Mouse (Mus musculus) heart, embryonic 12.5 days (tissue): Measurements from ENCODE around the gene Zfpm1. TPM values are rescaled to one million over a fixed set of nuclear protein-coding genes. Genes with fewer than 3 reads are reported as not detected.

ENCODE experiments used
- ATAC-seq: fragments of 200-750 bp; cut with Nextera tagmentation; 2 replicates; pipeline ENCODE4 v1.8.0; 2017; ENCODE audit warnings: moderate TSS enrichment, moderate library complexity; ENCODE audit not compliant: insufficient number of reproducible peaks, low FRiP score
- H3K27ac ChIP-seq: fragments of 300-500 bp; sonication (generic); 2 replicates; pipeline ENCODE4 v1.5.1; 2016; ENCODE audit warnings: mild to moderate bottlenecking, moderate library complexity; ENCODE audit not compliant: poor library complexity, severe bottlenecking
- H3K27me3 ChIP-seq: fragments of 300-500 bp; sonication (generic); replicated peaks from 2 replicates; pipeline ENCODE4 v1.6.1; 2016; ENCODE audit warnings: mild to moderate bottlenecking, moderate library complexity
- H3K36me3 ChIP-seq: fragments of 300-500 bp; sonication (generic); 2 replicates; pipeline ENCODE4 v1.6.1; 2016; ENCODE audit warnings: mild to moderate bottlenecking, moderate library complexity
- H3K4me1 ChIP-seq: fragments of 300-500 bp; sonication (generic); replicated peaks from 2 replicates; pipeline ENCODE4 v1.6.1; 2016; ENCODE audit warnings: mild to moderate bottlenecking
- H3K4me2 ChIP-seq: fragments of 300-500 bp; sonication (generic); 2 replicates; pipeline ENCODE4 v1.6.1; 2016; ENCODE audit warnings: mild to moderate bottlenecking, moderate library complexity
- H3K4me3 ChIP-seq: fragments of 300-500 bp; sonication (generic); 2 replicates; pipeline ENCODE4 v1.5.1; 2016; ENCODE audit warnings: mild to moderate bottlenecking
- H3K9ac ChIP-seq: fragments of 300-500 bp; sonication (generic); 2 replicates; pipeline ENCODE4 v1.6.1; 2016; ENCODE audit warnings: mild to moderate bottlenecking, moderate library complexity
- H3K9me3 ChIP-seq: fragments of 300-500 bp; sonication (generic); replicated peaks from 2 replicates; pipeline ENCODE4 v1.6.1; 2016; ENCODE audit warnings: mild to moderate bottlenecking, moderate library complexity
- WGBS: fragments of 180-500 bp; shearing (Covaris S2); methylation state at CpG from one replicate; pipeline ENCODE4 v1.1.7; 2016; 5-methylcytosine and 5-hydroxymethylcytosine counted together
- polyA plus RNA-seq: library from polyadenylated mRNA; unstranded; fragments of >200 nt; fragmentation: Nextera tagmentation; extraction: Ambion mirVana; gene quantifications from 2 replicates; pipeline ENCODE4 v1.2.1, GENCODE M21; 2016

Zfpm1 gene
- polyA plus RNA-seq, 1 experiment from 2014 or later: 8.0 TPM

DNA sequence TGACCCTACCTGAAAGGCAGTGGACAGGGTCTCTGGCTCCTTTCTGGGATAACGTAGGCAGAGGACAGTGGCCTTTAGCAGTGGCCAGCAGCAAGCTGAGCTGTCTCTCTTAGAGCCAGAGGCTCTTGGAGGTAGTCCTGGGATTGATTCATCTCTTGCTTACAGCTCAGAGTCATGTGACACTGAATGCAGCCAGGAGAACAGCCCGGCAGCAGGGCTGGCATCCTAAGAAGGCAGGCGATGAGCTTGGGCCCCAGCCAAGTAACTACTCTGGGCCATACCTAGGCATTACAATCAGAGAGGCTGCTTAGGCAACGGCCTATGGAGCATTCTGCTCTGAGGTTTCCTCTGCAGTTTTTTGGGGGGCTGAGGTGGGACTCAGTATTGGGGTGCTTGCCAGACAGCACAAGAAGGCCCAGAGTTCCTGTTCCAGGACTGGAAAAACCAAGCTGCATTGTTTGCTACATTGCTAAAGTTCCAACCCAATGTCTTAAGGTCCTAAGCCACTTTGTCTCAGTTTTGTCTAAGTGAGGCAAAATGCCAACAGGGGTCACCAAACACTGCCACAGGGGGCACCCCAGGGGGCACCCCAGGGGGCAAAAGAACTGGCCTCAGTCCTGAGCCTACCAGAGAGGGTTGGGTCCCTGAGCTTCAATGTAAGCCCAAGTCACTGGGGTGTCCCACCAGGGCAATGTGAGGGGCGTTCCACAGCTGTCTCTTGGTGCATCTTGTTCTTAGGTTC, 66.0 kb downstream of the Zfpm1 start:
- ATAC-seq: no peak
- Histone ChIP-seq H3K4me2 (no peak overlapping the region), H3K9ac (no peak overlapping the region), H3K36me3 (no peaks in the 10 kb centered on the region), H3K4me1 (peaks cover 64% of the 10 kb centered on the region), H3K27ac (no peak overlapping the region), H3K27me3 (no peaks in the 10 kb centered on the region), H3K9me3 (no peaks in the 10 kb centered on the region), H3K4me3 (no peak overlapping the region)
- 52% methylated on average over 5 of the region's 5 CpGs for WGBS

DNA sequence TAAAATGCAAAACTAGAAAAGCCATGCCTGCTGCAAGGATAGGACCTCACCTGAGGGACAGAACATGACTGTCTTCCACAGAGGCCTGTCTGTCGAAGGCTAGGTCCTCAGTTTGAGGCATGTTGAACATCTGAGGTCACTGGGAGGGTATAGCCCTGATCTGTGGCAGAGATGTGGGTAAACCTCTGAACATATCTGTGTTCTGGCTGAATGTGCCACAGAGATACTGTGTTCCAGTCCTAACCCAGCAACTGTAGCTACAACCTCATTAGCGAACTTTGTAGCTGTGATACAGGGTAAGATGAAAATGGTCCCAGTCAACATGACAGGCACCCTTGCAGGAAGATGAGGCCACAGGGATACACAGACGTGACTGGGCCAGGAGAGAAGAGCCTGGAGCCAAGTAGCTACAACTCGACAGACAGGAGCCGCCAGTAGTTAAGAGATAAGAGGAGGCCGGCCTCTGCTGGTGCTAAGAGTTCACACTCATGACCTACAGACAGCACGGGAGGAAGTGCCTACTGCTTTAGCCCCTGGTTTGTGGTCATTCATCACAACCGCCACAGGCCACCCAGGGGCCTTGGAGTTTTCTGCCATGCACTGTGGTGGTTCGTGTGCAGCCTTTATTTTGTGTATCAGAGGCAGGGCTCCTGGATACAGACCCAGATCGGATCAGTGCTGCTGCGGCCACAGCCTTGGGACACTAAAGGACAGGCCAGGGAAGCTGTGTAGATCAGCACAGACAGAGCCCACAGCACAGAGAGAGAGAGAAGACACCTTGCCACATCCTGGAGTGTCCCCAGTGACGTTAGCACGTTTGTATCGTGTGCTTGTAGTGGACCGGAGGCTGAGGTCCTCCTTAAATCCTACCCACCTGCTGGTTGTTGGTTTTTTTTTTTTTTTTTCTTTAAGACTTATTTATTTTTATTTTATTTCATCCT, 67.7 kb downstream of the Zfpm1 start:
- H3K9me3 ChIP-seq: no peaks in the 10 kb centered on the region
- peaks cover 47% of the 10 kb centered on the region for H3K4me1 ChIP-seq
- H3K36me3 ChIP-seq: no peaks in the 10 kb centered on the region
- peak overlapping the region; percentile 30; the same call in 1 of the 2 replicates for H3K27ac ChIP-seq
- no peaks in the 10 kb centered on the region for H3K27me3 ChIP-seq
- peak overlapping the region; percentile 22; the same call in 1 of the 2 replicates for H3K4me2 ChIP-seq
- ATAC-seq: 0 out of 2 replicates have a peak, but pooled peaks have one; percentile 67
- no peak overlapping the region for H3K4me3 ChIP-seq
- no peak overlapping the region for H3K9ac ChIP-seq
- WGBS: 11% methylated on average over 15 of the region's 15 CpGs

DNA sequence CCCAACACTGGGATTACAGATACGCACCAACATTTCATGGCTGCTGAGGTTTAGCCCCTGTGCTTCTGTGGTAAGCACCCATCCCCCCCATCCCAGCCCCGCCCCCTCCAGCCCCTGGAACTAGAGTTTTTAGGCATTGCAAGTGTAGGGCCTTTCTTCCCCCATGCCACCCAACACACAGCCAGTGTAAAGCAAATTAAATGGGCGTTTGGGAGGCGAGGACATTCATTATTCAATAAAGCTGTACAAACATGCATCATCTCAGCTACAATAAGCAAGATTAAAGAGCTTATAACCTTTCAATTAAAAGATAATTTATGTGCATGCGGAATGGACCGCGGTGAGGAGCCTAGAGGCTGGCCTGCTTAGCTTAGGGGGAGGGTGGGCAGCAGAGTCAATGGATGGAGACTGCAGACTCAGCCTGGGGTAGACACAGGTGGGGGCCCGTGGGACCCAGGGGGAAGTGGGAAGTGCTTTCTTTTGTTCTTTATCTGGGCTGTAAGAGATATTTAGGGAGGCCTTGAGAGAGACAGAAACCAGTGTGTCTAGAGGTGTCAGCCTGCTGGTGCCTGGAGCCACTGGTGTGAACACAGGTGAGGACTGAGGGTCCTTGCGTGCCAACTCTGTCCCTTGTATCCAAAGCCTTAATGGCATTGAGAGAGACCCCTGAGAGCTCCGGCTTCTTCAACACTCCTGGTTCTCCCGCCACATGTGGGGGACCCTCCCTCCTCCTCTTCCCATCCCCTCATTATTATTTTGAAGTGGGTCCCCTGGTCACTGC, 68.6 kb downstream of the Zfpm1 start:
- WGBS: 29% methylated on average over 11 of the region's 11 CpGs
- Histone ChIP-seq H3K36me3 (no peaks in the 10 kb centered on the region), H3K9me3 (no peaks in the 10 kb centered on the region), H3K4me2 (no peak overlapping the region), H3K4me3 (no peak overlapping the region), H3K27ac (no peak overlapping the region), H3K4me1 (peaks cover 39% of the 10 kb centered on the region), H3K9ac (peak overlapping the region; percentile 40; the same call in 1 of the 2 replicates), H3K27me3 (no peaks in the 10 kb centered on the region)
- no peak for ATAC-seq

DNA sequence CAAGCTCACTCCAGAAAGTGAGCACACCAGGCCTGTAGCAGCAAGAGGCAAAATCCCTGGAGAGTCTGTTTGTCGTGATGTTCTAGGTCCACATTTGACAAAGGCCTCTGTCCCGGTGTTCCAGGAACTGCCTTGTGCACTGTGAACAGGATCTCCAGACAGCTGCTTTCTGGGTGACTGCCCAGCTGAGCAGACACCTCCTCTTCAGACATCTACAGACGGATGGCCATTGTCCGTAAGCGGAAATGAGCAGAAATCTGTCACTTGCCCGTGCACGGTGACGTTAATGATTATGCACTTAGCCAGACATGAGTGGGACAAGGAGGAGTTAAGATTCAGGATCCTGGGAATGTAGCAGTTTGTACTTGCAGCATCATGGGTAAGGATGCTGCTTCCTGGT, 72.2 kb downstream of the Zfpm1 start:
- H3K4me3 ChIP-seq: no peak overlapping the region
- peaks cover 22% of the 10 kb centered on the region; the same call in 1 of the 2 replicates for H3K27me3 ChIP-seq
- H3K36me3 ChIP-seq: no peaks in the 10 kb centered on the region
- H3K4me1 ChIP-seq: peaks cover 21% of the 10 kb centered on the region
- H3K9me3 ChIP-seq: no peaks in the 10 kb centered on the region
- ATAC-seq: no peak
- WGBS: 78% methylated on average over 8 of the region's 8 CpGs
- no peak overlapping the region for H3K9ac ChIP-seq
- H3K4me2 ChIP-seq: no peak overlapping the region
- no peak overlapping the region for H3K27ac ChIP-seq

DNA sequence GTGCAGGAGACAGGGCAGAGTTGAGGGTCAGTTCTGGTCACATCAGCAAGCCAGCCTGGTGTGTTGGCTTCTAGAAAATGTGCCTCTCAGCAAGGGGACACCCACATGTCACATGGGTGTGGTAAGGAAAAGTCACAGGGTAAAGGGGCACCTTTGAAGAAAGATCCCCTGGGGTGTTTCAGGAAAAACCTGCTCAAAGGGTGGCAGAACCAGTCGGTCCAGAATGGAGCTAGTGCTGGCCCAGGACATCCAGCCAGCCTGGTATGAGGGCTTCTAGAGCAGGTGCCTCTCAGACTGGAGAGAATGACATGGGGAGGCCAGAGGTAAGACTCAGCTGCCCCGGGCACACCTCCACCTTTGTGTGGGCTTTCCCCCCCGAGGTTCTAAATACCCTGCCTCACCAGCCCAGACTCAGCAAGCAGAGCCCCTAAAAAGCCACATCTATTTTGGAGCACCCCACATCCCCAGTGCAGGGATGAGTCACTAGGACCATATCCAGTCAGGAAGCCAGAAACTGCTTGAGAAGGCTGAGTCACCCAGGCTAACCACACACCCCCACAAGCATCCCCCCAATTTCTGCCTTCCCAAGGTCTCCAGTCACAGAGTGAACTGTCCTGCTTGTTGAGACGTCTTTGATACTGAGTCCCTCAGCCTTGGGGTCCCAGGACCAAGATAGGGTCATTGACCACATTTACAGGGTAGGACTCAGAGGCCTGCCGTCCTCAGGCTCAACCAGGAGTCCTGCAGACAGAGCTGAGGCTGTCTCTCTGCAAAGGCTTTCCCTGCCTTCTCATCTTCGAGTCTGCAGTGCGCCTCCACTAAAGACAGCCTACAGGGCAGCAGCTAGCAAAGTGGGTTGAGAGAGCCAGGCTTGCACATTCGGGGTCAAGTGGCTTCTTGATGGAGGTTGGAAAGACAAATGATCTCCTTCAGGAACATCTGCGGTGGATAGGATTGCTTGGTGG, 74.0 kb downstream of the Zfpm1 start:
- H3K27me3 ChIP-seq: peaks cover 25% of the 10 kb centered on the region; the same call in 1 of the 2 replicates
- H3K9me3 ChIP-seq: no peaks in the 10 kb centered on the region
- no peak for ATAC-seq
- H3K4me2 ChIP-seq: no peak overlapping the region
- H3K27ac ChIP-seq: no peak overlapping the region
- no peak overlapping the region for H3K4me3 ChIP-seq
- 69% methylated on average over 9 of the region's 9 CpGs for WGBS
- peaks cover 3% of the 10 kb centered on the region for H3K4me1 ChIP-seq
- no peaks in the 10 kb centered on the region for H3K36me3 ChIP-seq
- H3K9ac ChIP-seq: no peak overlapping the region

DNA sequence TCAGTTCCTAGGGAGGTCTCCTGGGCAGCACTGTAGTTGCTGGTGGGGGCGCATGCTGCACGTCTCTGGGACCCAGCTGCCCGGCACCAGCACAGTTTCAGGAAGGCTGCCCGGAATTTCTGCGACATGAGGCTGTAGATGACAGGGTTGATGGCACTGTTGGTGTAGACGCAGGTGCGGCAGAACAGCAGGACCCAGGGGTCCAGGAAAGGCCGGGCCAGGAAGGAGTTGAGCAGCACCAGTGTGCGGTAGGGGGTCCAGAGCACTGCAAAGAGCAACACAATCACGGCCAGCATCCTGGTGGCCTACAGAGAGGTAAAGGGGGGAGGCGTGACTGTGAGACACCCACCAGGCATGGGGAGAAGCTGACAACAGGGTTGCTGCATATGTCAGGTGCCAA, 75.3 kb downstream of the Zfpm1 start:
- H3K4me3 ChIP-seq: no peak overlapping the region
- H3K9me3 ChIP-seq: no peaks in the 10 kb centered on the region
- no peaks in the 10 kb centered on the region for H3K4me1 ChIP-seq
- H3K4me2 ChIP-seq: no peak overlapping the region
- peaks cover 31% of the 10 kb centered on the region for H3K27me3 ChIP-seq
- H3K36me3 ChIP-seq: no peaks in the 10 kb centered on the region
- no peak overlapping the region for H3K27ac ChIP-seq
- no peak overlapping the region for H3K9ac ChIP-seq
- WGBS: 56% methylated on average over 11 of the region's 11 CpGs
- ATAC-seq: no peak

DNA sequence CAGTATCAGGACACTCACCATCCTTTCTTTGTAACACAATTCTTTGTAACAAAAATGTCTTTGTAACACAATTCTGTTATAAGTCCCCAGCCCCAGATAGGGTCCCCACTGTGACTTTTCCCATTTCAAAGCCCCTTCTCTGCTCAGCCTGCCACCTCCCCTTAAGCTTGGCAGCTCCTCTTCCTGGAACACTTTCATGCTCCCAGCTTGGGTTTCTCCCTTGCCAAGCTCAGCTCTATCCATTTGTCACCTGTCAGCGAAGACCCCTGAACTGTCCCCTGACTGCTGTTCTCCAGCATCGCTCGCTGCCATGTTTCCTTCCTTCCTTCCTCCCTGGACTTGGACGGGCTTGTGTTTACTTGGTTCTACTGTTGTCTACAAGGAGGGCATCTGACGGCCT, 75.7 kb downstream of the Zfpm1 start:
- H3K36me3 ChIP-seq: no peaks in the 10 kb centered on the region
- H3K4me2 ChIP-seq: no peak overlapping the region
- no peak overlapping the region for H3K4me3 ChIP-seq
- H3K9me3 ChIP-seq: no peaks in the 10 kb centered on the region
- no peak for ATAC-seq
- H3K9ac ChIP-seq: no peak overlapping the region
- H3K27me3 ChIP-seq: peaks cover 31% of the 10 kb centered on the region
- no peaks in the 10 kb centered on the region; the same call in 1 of the 2 replicates for H3K4me1 ChIP-seq
- no peak overlapping the region for H3K27ac ChIP-seq
- 63% methylated on average over 5 of the region's 5 CpGs for WGBS

DNA sequence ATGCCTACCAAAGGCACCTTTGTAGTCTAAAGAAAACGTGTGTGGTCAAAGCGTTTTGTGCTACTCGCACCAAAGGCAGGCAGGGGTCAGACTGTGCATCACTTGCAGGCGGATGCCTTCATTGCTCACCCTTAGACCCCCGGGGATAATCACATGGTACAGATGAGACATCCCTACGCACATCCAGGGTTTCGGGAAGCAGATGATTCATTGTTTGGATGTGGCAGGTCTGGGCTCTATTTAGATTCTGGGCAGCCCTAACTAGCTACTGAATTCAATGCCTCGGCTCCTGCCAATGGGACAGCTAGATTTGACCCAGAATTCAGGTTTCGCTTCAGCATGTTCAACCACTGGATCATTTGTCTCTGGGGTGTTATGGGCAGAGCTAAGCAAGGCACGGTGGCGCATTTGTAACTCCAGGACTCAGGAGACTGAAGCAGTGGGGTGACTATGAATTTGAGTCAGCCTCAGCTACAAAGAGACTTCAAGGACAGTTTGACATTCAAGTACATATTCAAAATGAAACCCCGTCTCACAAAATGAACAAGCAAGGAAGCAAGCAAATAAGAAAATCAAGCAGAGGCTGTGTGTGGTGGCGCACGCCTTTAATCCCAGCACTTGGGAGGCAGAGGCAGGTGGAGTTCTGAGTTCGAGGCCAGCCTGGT, 77.3 kb downstream of the Zfpm1 start:
- Histone ChIP-seq H3K4me3 (no peak overlapping the region), H3K4me1 (no peaks in the 10 kb centered on the region; the same call in 1 of the 2 replicates), H3K9ac (no peak overlapping the region), H3K4me2 (no peak overlapping the region), H3K27me3 (peaks cover 31% of the 10 kb centered on the region), H3K9me3 (no peaks in the 10 kb centered on the region), H3K27ac (no peak overlapping the region), H3K36me3 (no peaks in the 10 kb centered on the region)
- no peak for ATAC-seq
- whole genome bisulfite sequencing: 77% methylated on average over 15 of the region's 15 CpGs

DNA sequence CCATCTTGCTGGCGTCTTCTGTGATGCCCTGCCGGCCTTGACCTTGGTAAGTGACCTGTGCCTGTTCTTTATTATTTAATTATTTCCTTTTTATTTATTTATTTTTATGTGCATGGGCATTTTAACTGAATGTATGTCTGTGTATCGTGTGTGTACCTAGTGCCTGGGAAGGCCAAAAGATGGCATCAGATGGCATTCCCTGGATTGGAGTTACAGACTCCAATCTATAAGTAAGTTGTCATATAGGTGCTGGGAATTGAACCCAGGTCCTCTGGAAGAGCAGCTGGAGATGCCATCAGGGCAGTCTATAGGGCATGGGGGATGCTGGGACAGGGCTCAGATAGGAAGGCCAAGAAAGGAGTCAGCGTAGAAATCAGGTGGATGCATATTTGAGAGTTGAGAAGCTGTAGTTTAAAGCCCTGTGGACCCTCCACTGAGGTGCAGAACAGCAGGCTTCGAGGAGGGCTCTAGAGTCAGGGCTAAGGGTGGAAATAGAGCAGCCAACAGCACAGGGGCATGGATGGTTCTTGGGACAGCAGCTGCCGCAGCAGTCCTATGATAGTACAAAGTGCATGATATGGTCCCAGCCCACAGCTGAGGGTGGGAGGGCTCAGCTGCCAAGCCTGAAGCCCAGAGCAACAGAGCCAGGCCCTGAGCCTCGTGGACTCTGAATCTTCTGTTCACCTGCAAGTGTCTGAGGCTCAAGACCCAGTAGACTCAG, 78.9 kb downstream of the Zfpm1 start, which contains the start of gene Trhr2:
Trhr2 (minus strand) TSS at position 51 of the 721 bp plus-strand sequence.
- Histone ChIP-seq H3K27ac (no peak within 1 kb of the TSS), H3K36me3 (no peaks in the 10 kb centered on the region), H3K4me3 (no peak within 1 kb of the TSS), H3K9me3 (no peaks in the 10 kb centered on the region), H3K4me1 (no peaks in the 10 kb centered on the region; the same call in 1 of the 2 replicates), H3K9ac (no peak within 1 kb of the TSS), H3K4me2 (no peak within 1 kb of the TSS), H3K27me3 (peaks cover 31% of the 10 kb centered on the region)
- no peak for ATAC-seq
- WGBS: 68% methylated on average over 7 of the region's 7 CpGs
